Mouse (Mus musculus) stomach, adult 2 months (tissue): Measurements from ENCODE around the gene Gtpbp3. TPM values are rescaled to one million over a fixed set of nuclear protein-coding genes. Genes with fewer than 3 reads are reported as not detected.

Experiments used
- polyA plus RNA-seq: library from polyadenylated mRNA; depleted of rRNA; stranded (reverse); fragments of >200 nt; gene quantifications from 2 replicates; pipeline ENCODE4 v1.2.3, GENCODE M21; 2012; rRNA removed

Gtpbp3 gene
- polyA plus RNA-seq = 23.1 and 27.9 TPM in 2 replicates

GRCm38 (mm10) chr8:71487691-71488445, at the start of gene Gtpbp3:
Gene Gtpbp3, plus strand, starts transcription at chr8:71488103.

DNA sequence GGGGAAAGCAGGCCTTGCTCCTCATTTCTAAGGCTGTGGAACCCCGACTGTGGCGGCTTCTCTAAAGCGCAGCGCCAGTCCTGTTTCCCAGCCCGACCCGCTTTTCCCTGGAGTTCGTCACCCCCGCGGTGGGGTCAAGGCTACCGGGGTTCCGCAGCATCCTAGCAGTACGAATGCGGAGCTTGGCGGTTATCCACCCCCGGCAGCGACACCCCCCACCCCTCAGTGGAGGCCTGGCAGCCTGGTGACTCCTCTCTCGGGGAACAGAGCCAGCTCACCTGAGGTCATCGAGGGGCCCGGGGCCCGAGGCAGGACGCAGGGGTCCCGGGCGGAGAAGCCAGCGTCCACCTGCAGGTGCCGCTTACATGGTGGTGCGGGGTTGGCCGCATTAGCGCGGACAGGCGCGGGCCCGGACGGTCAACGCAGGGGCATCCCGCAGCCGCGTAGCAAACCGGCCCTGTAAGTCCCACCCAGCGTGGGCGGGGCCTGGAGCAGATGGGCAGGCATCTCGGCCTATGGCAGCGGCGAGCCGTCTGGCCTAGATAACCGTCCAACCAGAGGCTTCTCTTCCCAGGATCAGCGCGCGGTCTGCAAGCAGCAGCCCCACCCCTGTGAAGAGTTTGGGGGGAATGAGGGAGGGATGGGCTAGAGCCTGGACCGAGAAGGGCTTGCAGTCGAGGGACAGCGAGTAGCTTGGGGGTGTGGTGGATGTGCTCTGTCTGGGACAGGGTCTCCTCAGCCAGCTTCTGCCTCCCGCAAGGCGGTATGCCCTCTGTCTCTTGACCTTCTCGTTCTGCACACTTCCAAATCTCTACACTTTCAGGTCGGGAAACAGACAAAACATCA, 24.5 kb upstream of the Gtpbp3 start, which contains the start of gene Abhd8:
Gene Abhd8 (minus strand): TSS at position 468 of the 846 bp plus-strand sequence.

GRCm38 (mm10) chr8:71464513-71465500, 23.1 kb upstream of the Gtpbp3 start, which contains the start of gene Mrpl34:
Gene Mrpl34, plus strand, starts transcription at chr8:71464959.

DNA sequence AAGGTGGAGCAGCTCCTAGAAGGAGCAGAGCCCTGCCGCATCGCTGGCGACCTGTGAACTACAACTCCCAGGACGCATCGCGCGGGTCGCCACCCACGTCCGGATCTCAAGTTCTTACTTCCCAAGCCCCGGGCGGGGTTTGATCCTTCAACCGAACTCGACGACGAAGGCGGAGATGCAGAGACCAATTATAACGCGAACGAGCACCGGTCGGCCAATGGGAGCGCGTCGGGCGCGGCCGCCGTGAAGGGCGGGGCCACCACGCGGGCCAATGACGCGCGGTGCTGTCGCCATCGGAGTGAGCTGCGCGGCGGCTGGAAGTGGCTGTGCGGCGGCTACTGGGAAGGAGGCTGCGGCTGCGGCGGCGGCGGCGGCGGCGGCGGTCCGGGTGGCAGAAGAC, 19.0 kb upstream of the Gtpbp3 start, which contains the start of gene Dda1:
Gene Dda1 (plus strand): TSS at position 284 of the 400 bp plus-strand sequence.

DNA sequence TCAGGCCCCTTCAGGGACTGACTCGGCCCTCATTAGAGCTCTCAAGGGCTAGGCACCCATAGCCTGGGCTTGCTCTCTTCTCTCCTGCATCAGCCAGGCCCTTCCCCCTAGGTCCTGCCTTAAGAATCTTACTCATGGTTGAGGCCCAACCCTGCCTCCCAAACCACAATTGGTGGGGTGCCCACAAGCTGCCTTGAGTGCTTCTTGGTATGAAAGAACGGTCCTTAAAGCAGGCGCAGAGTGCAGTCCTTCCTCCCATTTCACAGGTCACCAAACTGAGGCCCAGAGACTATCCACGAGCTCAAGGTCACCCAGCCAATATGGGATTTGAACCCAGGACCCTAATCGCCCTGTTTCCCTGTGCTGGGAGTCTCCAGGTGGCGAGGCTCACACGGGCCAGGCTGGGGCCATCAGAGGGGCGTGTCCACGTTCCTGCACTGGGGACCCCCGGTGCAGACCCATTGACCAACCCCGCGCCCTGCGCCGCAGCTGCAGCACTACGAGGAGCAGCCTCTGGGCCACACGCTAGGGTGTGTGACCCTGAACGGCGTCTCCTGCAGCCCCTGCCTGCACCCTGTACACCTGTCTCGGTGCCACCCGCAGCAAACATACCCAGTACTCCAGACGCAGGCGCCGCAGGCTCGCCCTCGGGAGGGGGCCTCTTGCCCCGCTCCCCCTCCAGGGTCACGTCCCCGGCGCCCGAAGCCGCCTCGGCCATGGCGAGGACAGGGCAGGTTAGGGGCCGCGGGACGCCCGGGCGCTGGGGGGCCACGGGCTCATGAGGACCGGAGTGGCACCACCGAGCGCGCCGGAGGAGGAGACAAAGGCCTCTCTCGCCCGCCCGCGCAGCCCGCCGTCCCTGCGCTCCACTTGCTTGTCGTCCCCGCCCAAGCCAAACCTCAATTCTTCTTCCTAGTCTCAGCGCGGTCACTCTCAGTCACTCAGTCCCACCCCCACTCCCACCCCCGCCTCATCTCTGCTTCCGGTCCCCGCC, 2.5 kb upstream of the Gtpbp3 start, which contains the start of gene Ano8:
Gene Ano8 (minus strand): TSS at position 822 of the 994 bp plus-strand sequence.

GRCm38 (mm10) chr8:71511644-71512043, 23.7 kb downstream of the Gtpbp3 start, which contains the start of gene Plvap:
Gene Plvap, minus strand, starts transcription at chr8:71511752.

GRCm38 (mm10) chr8:71525226-71526050, 37.5 kb downstream of the Gtpbp3 start, which contains the start of gene Ccdc194:
Gene Ccdc194, minus strand, starts transcription at chr8:71525711.

GRCm38 (mm10) chr8:71537028-71537867, 49.3 kb downstream of the Gtpbp3 start, which contains the start of gene Bst2:
Gene Bst2, minus strand, starts transcription at chr8:71537456.

GRCm38 (mm10) chr8:71542632-71543343, 54.9 kb downstream of the Gtpbp3 start, which contains the start of gene Mvb12a:
Gene Mvb12a, plus strand, starts transcription at chr8:71542922.

Other genes starting within 250 kb of the Gtpbp3 start
- 11.4 and 13.0 TPM in 2 replicates for gene Myo9b, start 215.4 kb upstream of the Gtpbp3 start, polyA plus RNA-seq
- 6.0 and 6.8 TPM in 2 replicates for gene Haus8, start 215.2 kb upstream of the Gtpbp3 start, polyA plus RNA-seq
- 31.4 and 31.5 TPM in 2 replicates for gene Use1, start 121.3 kb upstream of the Gtpbp3 start, polyA plus RNA-seq
- 16.8 and 18.4 TPM in 2 replicates for gene Ocel1, start 116.8 kb upstream of the Gtpbp3 start, polyA plus RNA-seq
- 162 and 384 TPM in 2 replicates for gene Nr2f6, start 106.1 kb upstream of the Gtpbp3 start, polyA plus RNA-seq
- 8.7 and 12.0 TPM in 2 replicates for gene Ushbp1, start 92.3 kb upstream of the Gtpbp3 start, polyA plus RNA-seq
- gene Babam1, start 91.2 kb upstream of the Gtpbp3 start, polyA plus RNA-seq = 54.0 and 63.5 TPM in 2 replicates
- 5.4 and 7.1 TPM in 2 replicates for gene Ankle1, start 82.1 kb upstream of the Gtpbp3 start, polyA plus RNA-seq
- gene Abhd8, start 24.4 kb upstream of the Gtpbp3 start, polyA plus RNA-seq = 17.5 and 35.4 TPM in 2 replicates
- 88.5 and 151 TPM in 2 replicates for gene Mrpl34, start 23.1 kb upstream of the Gtpbp3 start, polyA plus RNA-seq
- gene Dda1, start 18.9 kb upstream of the Gtpbp3 start, polyA plus RNA-seq = 58.8 and 59.1 TPM in 2 replicates
- 16.2 and 28.7 TPM in 2 replicates for gene Ano8, start 2.1 kb upstream of the Gtpbp3 start, polyA plus RNA-seq
- gene Plvap, start 23.6 kb downstream of the Gtpbp3 start, polyA plus RNA-seq = 259 and 270 TPM in 2 replicates
- 0.08 TPM in 1 of 2 replicates, not detected in the other for gene Ccdc194, start 37.6 kb downstream of the Gtpbp3 start, polyA plus RNA-seq
- gene Bst2, start 49.4 kb downstream of the Gtpbp3 start, polyA plus RNA-seq = 80.5 and 110 TPM in 2 replicates
- gene Mvb12a, start 54.8 kb downstream of the Gtpbp3 start, polyA plus RNA-seq = 119 and 201 TPM in 2 replicates
- 0.63 and 1.4 TPM in 2 replicates for gene Tmem221, start 70.8 kb downstream of the Gtpbp3 start, polyA plus RNA-seq
- not detected in 2 replicates for gene Nxnl1, start 78.5 kb downstream of the Gtpbp3 start, polyA plus RNA-seq
- 44.1 and 45.9 TPM in 2 replicates for gene Slc27a1, start 80.8 kb downstream of the Gtpbp3 start, polyA plus RNA-seq
- 114 and 270 TPM in 2 replicates for gene Pgls, start 104.1 kb downstream of the Gtpbp3 start, polyA plus RNA-seq
- gene Fam129c, start 109.5 kb downstream of the Gtpbp3 start, polyA plus RNA-seq = 0.95 and 2.5 TPM in 2 replicates
- 35.6 and 56.1 TPM in 2 replicates for gene Colgalt1, start 122.9 kb downstream of the Gtpbp3 start, polyA plus RNA-seq
- 0.66 and 1.4 TPM in 2 replicates for gene Unc13a, start 183.7 kb downstream of the Gtpbp3 start, polyA plus RNA-seq
- 9.1 and 9.5 TPM in 2 replicates for gene Jak3, start 188.2 kb downstream of the Gtpbp3 start, polyA plus RNA-seq
- gene Insl3, start 201.1 kb downstream of the Gtpbp3 start, polyA plus RNA-seq = 12.5 and 12.8 TPM in 2 replicates
- 89.2 and 150 TPM in 2 replicates for gene B3gnt3, start 213.7 kb downstream of the Gtpbp3 start, polyA plus RNA-seq
- gene Fcho1, start 237.6 kb downstream of the Gtpbp3 start, polyA plus RNA-seq = 37.7 and 57.6 TPM in 2 replicates